Mouse (Mus musculus) mesoderm, embryonic 11.5 days (tissue): ENCODE results near the gene Cib3.

Experiments used
- DNase-seq: peaks from one replicate; pipeline ENCODE4 v3.0.0-alpha.2; 2012; ENCODE audit warnings: low read depth, low spot score

Cib3 gene

GRCm38 (mm10) chr8:72210710-72211109, 1.9 kb downstream of the Cib3 start:
- no peak for DNase-seq

- DNase-seq = no peak
These were observed 2.4 kb downstream of the Cib3 start for GRCm38 (mm10) chr8:72210222-72210621.

- DNase-seq = no peak
These were observed 4.1 kb downstream of the Cib3 start for GRCm38 (mm10) chr8:72208582-72208981.

DNA sequence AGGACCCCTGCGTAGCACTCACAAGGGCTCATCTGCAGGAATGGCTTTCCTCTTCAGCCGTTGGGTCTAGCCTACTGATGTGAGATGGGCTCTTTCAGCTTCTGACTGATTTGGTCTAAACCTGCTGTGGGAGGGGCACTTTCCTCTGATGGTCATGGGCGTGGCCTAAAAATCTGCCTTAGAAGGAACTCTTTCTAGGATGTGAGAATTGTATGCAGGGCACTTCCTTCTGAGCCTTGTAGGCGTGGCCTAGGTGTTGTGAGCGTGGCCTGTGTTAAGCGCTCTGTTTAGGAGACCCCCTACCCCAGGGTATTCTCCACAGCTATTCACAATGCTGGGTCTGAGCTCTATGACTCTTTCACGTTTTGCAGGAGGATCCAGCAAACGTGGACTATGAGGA, 14.6 kb downstream of the Cib3 start:
- DNase-seq = no peak

- DNase-seq = no peak
These were observed 20.6 kb downstream of the Cib3 start for GRCm38 (mm10) chr8:72192065-72192464.

DNA sequence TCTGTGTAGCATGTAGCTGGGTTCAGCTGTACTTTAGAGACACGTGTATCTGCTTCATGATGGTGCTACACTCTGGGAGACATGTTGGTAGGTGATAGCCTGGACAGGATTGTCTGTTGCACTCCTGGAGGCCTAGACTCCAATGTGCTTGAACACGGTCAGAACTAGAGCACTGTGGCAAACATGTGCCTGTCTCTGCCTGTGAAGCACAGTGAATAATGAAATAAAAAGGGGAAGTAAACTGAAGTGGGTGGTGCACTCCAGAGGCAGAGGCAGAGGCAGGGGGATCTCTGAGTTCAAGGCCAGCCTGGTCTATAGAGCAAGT, 22.5 kb downstream of the Cib3 start:
- DNase-seq = no peak

DNA sequence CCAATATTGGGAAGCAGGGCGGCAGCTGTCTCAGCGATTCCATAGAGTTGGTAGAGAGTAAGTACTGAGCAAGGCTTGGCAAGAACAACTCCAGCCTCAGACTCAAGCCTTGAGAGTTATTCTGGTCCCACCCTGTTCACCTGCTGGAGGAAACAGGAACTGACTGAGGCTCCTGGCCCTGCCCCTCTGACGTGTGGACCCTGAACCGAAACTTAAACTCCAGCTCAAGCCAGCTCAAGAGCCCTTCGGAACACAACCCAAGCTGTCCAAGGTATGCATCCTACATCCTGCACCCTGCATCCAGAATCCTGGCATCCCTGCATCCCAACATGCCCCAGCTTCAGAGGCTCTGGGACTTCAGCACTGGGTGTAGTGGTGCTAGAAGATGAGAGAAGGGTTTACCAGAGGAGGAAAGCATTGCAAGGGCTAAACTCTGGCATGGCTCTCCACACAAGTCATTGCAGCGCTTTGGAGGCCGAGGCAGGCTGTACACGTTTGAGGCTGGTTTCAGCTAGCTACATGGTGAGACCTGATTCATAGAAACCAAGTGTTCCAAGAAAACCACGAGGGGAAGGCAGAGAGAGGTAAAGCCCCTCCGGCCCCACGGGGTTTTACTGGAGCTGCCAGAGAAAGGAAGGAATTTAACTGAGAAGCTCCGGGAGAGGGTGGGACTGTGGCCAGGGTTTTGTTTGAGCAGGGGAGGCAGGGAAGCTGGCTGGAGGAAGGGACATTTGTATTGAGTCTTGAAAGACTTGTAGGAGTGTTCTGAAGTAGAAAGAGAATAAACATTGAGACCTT, 23.0 kb downstream of the Cib3 start, which contains the start of gene Hsh2d:
Gene Hsh2d (plus strand): TSS at position 222 of the 798 bp plus-strand sequence.
- no peak for DNase-seq

DNA sequence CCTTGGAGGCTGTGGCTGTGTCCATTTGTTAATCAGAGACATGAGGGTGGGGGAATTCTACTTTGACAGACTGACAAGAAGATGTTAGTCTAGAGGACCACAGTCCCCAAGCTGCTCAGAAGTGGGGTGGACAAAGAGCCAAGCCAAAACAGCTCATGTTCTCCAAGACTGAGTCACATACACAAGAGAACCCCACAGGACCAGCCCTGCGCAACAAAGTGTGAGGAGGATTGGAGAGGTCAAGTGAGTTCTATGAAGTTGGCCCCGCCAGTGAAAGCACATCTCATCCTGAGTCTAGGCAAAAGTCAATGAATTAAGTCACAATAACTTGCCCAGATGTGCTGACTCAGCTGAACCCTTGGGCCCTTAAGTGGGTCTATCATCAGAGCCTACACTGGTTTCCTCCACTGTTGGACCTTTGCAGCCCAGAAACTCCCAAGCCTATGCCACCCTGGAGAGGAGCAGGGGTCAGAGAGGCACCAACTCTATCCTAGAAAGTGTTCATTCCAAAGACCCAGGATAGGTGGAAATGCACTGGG, 24.8 kb downstream of the Cib3 start:
- no peak for DNase-seq

- DNase-seq = no peak
These were observed 29.0 kb downstream of the Cib3 start for GRCm38 (mm10) chr8:72183554-72184202.

GRCm38 (mm10) chr8:72177346-72177925, 35.2 kb downstream of the Cib3 start:
- peak; percentile 67 for DNase-seq

DNA sequence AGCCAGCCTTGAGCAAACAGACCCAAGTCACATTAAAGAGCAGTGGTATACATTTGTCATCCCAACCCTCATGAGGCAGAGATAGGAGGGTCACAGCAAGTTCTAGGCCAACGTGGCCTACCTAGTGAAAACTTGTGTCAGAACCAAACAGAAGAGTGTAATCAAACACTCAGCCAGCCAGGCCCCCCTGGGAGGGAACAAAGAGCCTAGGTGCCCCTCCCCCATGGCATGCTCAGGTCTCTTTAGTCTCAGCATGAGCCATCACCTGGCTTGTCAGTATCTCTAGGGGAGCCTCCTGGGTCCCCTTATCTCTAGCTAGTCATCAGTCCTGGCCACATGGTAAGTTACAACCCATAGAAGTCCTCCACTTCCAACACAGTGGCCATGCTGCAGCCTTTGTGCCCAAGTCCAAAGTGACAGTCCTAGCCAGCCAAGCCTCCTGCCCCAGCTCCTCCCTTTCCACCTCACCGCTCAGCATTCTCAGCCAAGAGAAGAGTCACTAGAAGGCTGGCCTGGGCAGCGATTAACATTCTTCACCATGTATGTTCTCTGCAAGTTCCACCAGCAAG, 42.9 kb downstream of the Cib3 start:
- DNase-seq = no peak

DNA sequence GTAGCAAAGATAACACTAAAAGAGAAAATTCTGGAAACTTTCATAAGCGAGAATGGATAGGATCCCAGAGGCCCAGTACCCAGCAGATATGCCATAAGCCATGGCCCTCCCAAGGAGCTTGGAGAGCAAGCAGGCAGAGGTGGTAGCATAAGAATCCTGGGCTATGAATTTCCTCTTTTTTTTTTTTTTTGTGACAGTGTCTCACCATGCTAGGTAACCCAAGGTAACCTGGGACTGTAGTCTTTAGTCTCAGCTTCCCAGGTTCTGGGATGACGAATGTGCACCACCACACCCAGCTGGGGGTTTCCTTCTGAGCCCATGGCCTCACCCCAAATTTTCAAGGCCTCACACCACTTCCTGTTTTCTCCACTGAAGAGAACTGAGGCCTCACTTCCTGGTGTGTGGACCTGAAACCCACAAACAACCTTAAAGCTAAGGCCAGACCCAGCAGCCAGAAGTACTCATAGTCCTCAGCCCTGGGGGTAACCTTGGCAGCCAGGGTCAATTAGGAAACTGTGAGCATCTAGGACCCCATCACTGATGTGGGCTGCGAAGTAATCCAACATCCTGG, 43.5 kb downstream of the Cib3 start:
- DNase-seq = no peak

GRCm38 (mm10) chr8:72162821-72163220, 49.8 kb downstream of the Cib3 start:
- no peak for DNase-seq

GRCm38 (mm10) chr8:72160707-72161697, 51.6 kb downstream of the Cib3 start, which contains the start of gene Rab8a:
Gene Rab8a, plus strand, starts transcription at chr8:72161200.
- DNase-seq = peak; percentile 99

DNA sequence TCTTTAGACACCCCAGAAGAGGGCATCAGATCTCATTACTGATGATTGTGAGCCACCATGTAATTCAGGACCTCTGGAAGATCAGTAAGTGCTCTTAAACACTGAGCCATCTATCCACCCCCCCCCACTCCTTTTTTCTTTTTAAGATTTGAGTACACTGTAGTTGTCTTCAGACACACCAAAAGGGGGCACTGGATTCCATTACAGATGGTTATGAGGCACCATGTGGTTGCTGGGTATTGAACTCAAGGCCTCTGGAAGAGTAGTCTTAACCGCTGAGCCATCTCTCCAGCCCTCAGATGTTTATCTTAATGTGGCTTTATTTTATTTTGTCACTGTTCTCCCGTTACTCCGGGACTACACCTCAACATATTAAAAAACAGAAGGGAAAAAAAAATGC, 52.6 kb downstream of the Cib3 start:
- DNase-seq = no peak

GRCm38 (mm10) chr8:72158726-72159125, 53.9 kb downstream of the Cib3 start:
- no peak for DNase-seq

DNA sequence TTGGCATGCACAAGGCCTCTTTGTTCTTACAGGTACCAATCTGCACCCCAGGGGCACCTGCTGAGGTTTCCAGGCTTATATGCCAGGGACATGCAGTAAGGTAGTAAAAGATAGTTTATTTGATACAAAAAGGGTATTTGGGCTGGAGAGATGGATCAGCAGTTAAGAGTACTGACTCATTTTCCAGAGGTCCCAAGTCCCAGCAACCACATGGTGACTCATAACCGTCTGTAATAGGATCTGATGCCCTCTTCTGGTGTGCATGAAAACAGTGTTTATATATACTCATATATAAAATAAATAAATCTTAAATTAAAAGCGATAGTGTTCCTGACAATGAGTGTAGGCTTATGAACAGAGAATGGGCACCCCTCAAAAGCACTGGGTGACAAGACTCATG, 54.5 kb downstream of the Cib3 start:
- no peak for DNase-seq
